Mouse (Mus musculus) C2C12 (cell line): ENCODE results near the gene Cacna1a.

Experiments
- CTCF ChIP-seq: IDR thresholded peaks from one replicate; pipeline ENCODE4 v1.5.1; 2011; ENCODE audit not compliant: control insufficient read depth, insufficient read depth, insufficient read length
- MYOD1 ChIP-seq: IDR thresholded peaks from one replicate; pipeline ENCODE4 v1.6.1; 2011; ENCODE audit warnings: low read depth; ENCODE audit not compliant: control insufficient read depth, insufficient read length

GRCm38 (mm10) chr8:84376564-84376963, 11.7 kb upstream of the Cacna1a start:
- no peak for TF ChIP-seq CTCF
- no peak for TF ChIP-seq MYOD1
